Mouse (Mus musculus) liver, adult 2 months (tissue): ENCODE data around the gene Mcu. TPM values are rescaled to one million over a fixed set of nuclear protein-coding genes. Genes with fewer than 3 reads are reported as not detected.

Source experiments
- DNase-seq: peaks from one replicate; pipeline ENCODE4 v3.0.0-alpha.2; 2011; ENCODE audit warnings: low read depth, low spot score; ENCODE audit errors: extremely low read depth
- H3K27ac ChIP-seq: fragments of 200-500 bp; replicated peaks from 2 replicates; pipeline ENCODE4 v1.5.1; 2012; ENCODE audit warnings: low read depth, mild to moderate bottlenecking, control low read depth, inconsistent platforms, low read length; ENCODE audit not compliant: insufficient read depth
- H3K27me3 ChIP-seq: fragments of 200-500 bp; 2 replicates; pipeline ENCODE4 v1.6.1; 2012; ENCODE audit warnings: mild to moderate bottlenecking, moderate library complexity, low read length, inconsistent platforms; ENCODE audit not compliant: control insufficient read depth, insufficient read depth
- H3K36me3 ChIP-seq: fragments of 200-500 bp; 2 replicates; pipeline ENCODE4 v1.6.1; 2012; ENCODE audit warnings: low read length, inconsistent platforms; ENCODE audit not compliant: control insufficient read depth, insufficient read depth
- H3K4me1 ChIP-seq: fragments of 200-500 bp; 2 replicates; pipeline ENCODE4 v1.6.1; 2011; ENCODE audit warnings: low read length; ENCODE audit not compliant: control insufficient read depth, insufficient read depth
- H3K4me3 ChIP-seq: fragments of 200-500 bp; 2 replicates; pipeline ENCODE4 v1.5.1; 2011; ENCODE audit warnings: low read depth, mild to moderate bottlenecking, control low read depth, low read length, moderate library complexity; ENCODE audit not compliant: insufficient read depth
- H3K79me2 ChIP-seq: fragments of 200-500 bp; 2 replicates; pipeline ENCODE4 v1.6.1; 2012; ENCODE audit warnings: inconsistent platforms, mild to moderate bottlenecking, low read length, moderate library complexity; ENCODE audit not compliant: control insufficient read depth, insufficient read depth
- H3K9ac ChIP-seq: fragments of 200-500 bp; 2 replicates; pipeline ENCODE4 v1.6.1; 2012; ENCODE audit warnings: low read depth, mild to moderate bottlenecking, control low read depth, inconsistent platforms, low read length
- CTCF ChIP-seq: fragments of 200-500 bp; IDR thresholded peaks from 2 replicates; pipeline ENCODE4 v1.5.1; 2011; ENCODE audit warnings: low read depth, low read length, control low read depth
- POLR2A ChIP-seq: fragments of 200-500 bp; IDR thresholded peaks from 2 replicates; pipeline ENCODE4 v1.6.1; 2011; ENCODE audit warnings: low read length, control low read depth; ENCODE audit not compliant: insufficient read depth; ENCODE audit errors: extremely low read depth
- WGBS: fragments of 180-500 bp; shearing (Covaris S2); methylation state at CpG from one replicate; pipeline ENCODE4 v1.1.7; 2018; 5-methylcytosine and 5-hydroxymethylcytosine counted together
- polyA plus RNA-seq: library from polyadenylated mRNA; depleted of rRNA; stranded (reverse); fragments of >200 nt; gene quantifications from 2 replicates; pipeline ENCODE4 v1.2.3, GENCODE M21; 2012
- total RNA-seq: library from RNA; depleted of rRNA; stranded (reverse); fragments of >200 nt; gene quantifications from 2 replicates; pipeline ENCODE4 v1.2.3, GENCODE M21; 2014

Gene Mcu
- total and polyA plus RNA-seq, 2 experiments: 11.5 to 12.9 TPM

DNA sequence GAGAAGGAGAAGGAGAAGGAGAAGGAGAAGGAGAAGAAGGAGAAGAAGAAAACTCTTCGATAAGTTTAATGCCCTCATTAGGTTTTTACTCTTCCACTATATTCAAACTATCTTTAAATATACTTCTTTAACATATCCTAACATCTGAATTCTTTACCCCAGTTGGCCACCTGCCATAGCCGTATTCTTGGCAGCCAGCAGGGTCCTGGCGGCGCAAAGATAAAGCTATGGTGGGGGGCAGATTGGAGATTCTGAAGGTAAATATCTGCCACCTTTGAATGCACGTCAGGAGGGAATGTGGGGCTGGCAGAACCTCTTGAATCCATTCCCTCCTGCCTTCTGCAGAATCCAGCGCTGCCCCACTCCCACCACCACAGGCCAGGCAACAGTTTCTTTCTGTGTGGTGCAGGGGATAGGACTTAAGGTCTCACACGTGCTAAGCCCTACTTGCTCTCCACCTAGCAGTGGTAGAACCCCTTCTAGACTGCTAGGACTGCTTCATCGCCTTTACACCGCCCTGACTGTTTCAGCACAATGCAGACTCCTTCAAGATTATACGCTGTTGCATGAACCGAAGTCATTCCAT lies 11.5 kb downstream of the Mcu start:
- DNase-seq: no peak
- Histone ChIP-seq H3K27ac (no peak overlapping the region), H3K4me1 (no peaks in the 10 kb centered on the region), H3K79me2 (peaks cover 34% of the 10 kb centered on the region), H3K36me3 (no peaks in the 10 kb centered on the region; the same call in 1 of the 2 replicates), H3K9ac (no peak overlapping the region), H3K4me3 (no peak overlapping the region), H3K27me3 (no peaks in the 10 kb centered on the region)
- TF ChIP-seq POLR2A (no peak), CTCF (no peak)
- WGBS: 83% methylated on average over 11 of the region's 11 CpGs

DNA sequence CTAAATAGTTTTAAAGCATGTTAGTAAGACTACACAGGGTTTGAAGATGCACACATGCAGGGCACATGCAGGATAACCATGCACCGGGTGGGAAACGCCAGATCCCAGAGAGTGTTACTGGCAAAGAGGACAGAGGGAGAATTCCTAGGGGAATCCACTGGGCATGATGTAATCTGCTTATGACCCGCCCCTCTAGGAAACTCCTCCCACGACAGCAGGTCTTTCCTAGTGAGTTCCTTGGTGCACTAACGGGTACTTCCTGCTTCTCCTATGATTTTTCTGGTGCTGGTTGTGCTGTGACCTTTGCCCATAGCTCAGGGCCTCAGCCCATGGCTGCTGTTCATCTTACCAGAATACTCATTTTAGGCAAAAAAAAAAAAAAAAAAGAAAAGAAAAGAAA lies 12.6 kb downstream of the Mcu start:
- H3K36me3 ChIP-seq: peaks cover 2% of the 10 kb centered on the region; the same call in 1 of the 2 replicates
- TF ChIP-seq CTCF (no peak), POLR2A (no peak)
- no peaks in the 10 kb centered on the region for H3K4me1 ChIP-seq
- no peak overlapping the region for H3K9ac ChIP-seq
- no peak overlapping the region for H3K27ac ChIP-seq
- no peaks in the 10 kb centered on the region for H3K27me3 ChIP-seq
- DNase-seq: peak; percentile 39
- WGBS: 61% methylated on average over 5 of the region's 5 CpGs
- H3K4me3 ChIP-seq: no peak overlapping the region
- peaks cover 23% of the 10 kb centered on the region for H3K79me2 ChIP-seq

DNA sequence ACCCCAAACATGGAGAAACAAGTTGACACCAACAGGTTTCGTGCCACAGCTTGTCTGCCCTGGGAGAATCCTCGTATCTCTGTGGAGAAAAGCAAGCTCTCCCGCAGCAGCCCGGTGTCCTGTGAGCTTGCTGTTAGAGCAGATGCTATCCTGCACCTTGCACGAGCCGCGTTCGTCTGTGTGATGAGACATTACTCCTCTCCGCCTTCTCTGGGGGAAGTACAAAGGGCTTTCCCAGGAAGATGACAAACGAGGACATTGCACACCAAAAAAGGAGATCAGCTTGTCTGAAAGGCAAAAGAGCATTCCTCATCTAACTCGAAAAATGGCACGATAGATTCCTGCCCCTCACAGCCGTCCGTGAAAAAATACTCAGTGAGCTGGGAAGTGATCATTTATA lies 13.6 kb downstream of the Mcu start:
- Histone ChIP-seq H3K4me3 (no peak overlapping the region), H3K27me3 (no peaks in the 10 kb centered on the region), H3K4me1 (no peaks in the 10 kb centered on the region), H3K27ac (no peak overlapping the region), H3K79me2 (peaks cover 20% of the 10 kb centered on the region; the same call in 1 of the 2 replicates), H3K9ac (no peak overlapping the region), H3K36me3 (peaks cover 2% of the 10 kb centered on the region; the same call in 1 of the 2 replicates)
- no peak for DNase-seq
- WGBS: 84% methylated on average over 14 of the region's 14 CpGs
- no peak for TF ChIP-seq POLR2A
- TF ChIP-seq CTCF: no peak

DNA sequence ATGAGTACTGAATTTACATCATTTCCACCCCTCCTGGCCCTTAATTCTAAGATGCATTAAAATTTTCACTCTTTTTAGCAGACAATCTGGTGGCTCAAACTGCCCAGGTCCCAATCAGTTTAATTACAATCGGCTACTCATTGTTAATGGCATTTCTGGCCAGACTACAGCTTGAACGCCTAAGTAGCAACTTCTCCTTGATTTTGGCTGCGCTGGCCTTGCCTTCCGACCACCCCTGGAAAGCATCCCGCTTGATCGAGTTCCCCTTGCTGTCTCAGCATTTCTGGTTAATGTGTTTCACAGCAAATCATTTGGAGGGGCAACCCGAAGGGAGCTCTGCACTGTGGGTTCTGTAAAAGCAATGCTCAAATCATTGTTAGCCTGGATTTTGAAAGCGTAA lies 14.4 kb downstream of the Mcu start:
- TF ChIP-seq POLR2A (no peak), CTCF (no peak)
- no peak overlapping the region for H3K27ac ChIP-seq
- no peaks in the 10 kb centered on the region for H3K4me1 ChIP-seq
- no peak overlapping the region for H3K4me3 ChIP-seq
- no peaks in the 10 kb centered on the region for H3K27me3 ChIP-seq
- peaks cover 2% of the 10 kb centered on the region; the same call in 1 of the 2 replicates for H3K36me3 ChIP-seq
- DNase-seq: no peak
- 80% methylated on average over 8 of the region's 8 CpGs for WGBS
- peaks cover 17% of the 10 kb centered on the region; the same call in 1 of the 2 replicates for H3K79me2 ChIP-seq
- H3K9ac ChIP-seq: no peak overlapping the region

DNA sequence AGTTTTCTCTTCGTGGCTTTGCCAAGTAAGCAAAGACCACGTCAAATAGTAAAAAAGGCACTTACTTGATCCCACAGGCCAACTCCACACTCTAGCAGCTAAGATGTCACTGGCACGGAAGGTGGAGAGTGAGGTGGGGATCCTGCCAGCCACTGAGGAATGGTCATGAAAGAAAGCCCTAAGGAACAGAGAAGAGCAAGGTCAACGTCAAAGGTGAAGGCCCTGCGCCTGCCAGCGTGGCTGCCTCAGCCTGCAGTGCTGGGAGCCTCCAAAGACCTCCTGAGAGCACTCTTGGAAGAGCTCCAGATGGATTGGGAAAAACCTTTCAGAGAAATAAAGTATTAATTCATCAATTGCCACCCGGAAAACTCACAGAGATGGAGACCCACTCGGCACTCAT lies 16.0 kb downstream of the Mcu start:
- DNase-seq: no peak
- H3K79me2 ChIP-seq: peaks cover 17% of the 10 kb centered on the region; the same call in 1 of the 2 replicates
- H3K27ac ChIP-seq: no peak overlapping the region
- H3K4me3 ChIP-seq: no peak overlapping the region
- TF ChIP-seq POLR2A: no peak
- TF ChIP-seq CTCF: no peak
- 87% methylated on average over 8 of the region's 8 CpGs for WGBS
- H3K36me3 ChIP-seq: peaks cover 2% of the 10 kb centered on the region; the same call in 1 of the 2 replicates
- no peak overlapping the region for H3K9ac ChIP-seq
- H3K27me3 ChIP-seq: no peaks in the 10 kb centered on the region
- no peaks in the 10 kb centered on the region for H3K4me1 ChIP-seq

DNA sequence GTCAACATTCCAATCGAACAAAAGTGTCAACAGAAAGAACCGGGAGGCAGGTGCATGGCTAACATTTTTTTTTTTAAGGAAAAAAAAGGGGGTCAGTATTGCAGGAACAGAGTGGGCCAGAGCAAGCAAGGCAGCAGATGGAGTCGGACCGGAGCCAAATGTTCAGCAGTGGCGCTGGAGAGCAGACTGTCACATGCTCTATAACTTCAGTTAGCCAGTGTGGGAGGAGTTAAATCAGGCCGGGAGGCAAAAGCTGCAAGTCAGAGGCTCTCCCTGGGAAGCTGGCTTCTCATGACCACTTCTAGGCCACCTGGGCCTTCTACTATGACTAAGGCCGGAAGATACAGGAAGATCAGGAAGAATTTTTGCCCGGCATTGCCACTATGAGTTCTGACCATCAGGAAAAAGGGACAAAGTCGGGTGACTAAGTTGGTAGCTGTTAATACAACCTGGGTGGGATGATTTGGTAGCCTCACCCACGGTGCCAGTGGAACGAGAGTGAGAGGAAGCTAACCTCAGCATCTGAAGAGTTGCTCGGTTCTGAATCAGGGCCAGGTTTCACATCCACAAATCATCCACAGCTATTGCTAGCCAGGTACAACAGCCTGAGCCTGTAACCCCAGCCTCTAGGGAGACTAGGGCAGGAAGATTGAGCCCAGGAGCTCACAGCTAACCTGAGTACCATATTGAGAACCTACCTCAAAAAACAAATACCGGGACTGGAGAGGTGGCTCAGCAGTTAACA lies 22.5 kb downstream of the Mcu start:
- peak; percentile 19 for DNase-seq
- H3K27me3 ChIP-seq: no peaks in the 10 kb centered on the region
- no peaks in the 10 kb centered on the region for H3K4me1 ChIP-seq
- H3K79me2 ChIP-seq: peaks cover 10% of the 10 kb centered on the region; the same call in 1 of the 2 replicates
- no peak for TF ChIP-seq POLR2A
- no peak for TF ChIP-seq CTCF
- H3K27ac ChIP-seq: no peak overlapping the region
- H3K9ac ChIP-seq: no peak overlapping the region
- WGBS: 74% methylated on average over 13 of the region's 13 CpGs
- H3K36me3 ChIP-seq: no peaks in the 10 kb centered on the region
- no peak overlapping the region for H3K4me3 ChIP-seq
